Mouse (Mus musculus): ENCODE results near the gene Plekhg2.
A peak's percentile ranks its signal among the peaks of the same experiment; 100 is the strongest.

Plekhg2 gene

DNA sequence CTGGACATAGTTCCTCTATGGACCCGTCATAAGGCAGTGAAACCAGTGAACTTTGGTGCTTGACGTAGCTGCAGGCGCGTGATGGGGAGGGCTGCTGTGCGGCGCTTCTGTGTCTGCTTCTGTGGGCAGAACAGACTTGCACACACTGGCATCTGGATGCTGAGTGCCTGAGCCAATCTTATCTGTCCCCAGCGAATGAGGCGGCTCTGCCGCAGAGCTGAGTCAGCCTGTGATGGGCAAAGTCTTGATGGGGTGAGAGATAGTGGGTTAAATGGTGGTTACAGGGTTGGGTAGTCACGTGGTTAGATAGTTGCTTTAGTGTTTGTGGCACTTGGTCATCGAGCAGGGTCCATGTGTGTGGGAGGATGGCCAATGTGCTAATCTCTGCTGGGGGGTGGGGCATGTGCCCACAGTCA lies 10.6 kb upstream of the Plekhg2 start:
- no peak for DNase-seq

DNA sequence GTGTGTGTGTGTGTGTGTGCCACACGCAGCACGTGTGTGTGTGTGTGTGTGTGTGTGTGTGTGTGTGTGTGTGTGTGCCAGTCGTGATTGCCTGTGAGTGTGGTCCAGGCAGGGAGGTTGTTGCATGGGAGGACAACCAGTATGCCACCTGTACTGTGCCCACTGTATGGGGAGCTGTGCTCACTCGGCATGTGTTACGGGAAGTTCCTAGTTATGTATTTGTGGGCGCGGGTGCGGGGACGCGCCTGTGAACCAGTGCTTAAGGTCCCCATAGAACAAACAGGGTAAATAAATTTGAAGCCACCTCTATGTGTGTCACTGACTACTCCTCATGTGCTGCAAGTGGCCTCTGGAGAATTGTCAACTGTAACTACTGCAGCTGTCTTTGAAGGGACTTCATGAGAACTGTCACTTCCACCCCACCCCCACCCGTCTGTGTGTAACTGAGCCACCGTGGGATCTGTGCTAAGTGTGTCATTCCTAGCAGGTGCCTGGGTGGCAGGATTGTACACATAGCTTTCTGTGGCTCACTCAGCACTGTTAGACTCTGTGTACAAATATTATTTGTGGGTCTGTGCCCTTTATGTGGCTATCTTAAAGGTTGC lies 10.1 kb upstream of the Plekhg2 start:
- DNase-seq = no peak

DNA sequence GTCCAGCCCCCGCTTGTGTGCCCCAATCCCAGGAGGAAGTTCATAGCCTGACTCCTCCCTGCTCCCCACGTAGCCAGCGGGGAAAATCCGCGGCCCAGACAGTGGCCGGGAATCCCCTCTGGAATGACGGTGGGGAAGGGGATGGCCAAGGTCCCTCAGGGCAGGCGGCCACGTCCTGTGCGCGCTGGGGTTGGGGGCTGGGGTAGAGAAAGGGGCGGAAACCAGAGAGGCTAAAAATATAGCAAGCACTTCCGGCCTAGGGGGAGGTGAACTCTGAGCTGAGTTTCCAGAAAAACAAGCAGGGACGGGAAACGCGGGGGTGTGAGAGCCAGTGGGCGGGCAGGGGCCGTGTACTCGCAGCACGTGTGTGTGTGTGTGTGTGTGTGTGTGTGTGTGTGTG lies 9.5 kb upstream of the Plekhg2 start:
- DNase-seq = peak; percentile 43 to 55

DNA sequence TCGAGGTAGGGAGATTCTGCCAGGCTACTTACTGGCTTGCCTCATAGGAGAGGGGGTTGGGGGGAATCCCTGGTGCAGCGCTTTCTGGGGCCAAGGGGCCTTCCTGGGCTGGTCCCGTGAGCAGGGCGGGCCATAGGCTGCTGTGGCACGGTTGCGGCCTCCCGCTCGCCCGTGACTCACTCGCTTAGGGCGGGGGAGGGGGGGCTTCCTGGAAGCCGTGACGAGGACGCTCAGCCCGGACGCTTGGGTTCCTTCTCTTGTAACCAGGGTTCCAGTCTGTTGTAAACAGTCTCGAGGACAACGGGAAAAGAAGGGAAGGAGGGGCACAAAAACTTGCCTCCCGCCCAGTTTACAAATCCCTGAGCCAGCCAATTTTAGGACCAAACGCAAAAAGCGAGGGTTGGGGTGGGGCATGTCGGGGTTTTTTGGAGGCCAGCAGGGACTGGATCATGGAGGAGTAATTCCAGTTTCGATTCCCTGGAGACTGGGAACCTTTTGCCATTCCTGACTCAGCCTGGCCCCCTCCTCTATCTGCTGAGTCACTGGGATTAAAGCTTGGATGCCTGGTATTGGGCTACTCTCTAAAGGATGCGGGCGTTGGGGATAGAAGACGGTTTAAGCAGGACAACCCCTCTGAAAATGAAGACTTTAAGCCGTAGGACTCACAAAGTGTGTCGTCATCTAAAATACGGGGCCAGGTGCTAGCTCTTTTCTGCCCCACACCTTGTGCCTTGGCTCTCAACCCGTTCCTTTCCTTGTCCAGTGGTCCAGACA lies 8.8 kb upstream of the Plekhg2 start:
- peak in 1 of 2 experiments; percentile 38 for DNase-seq

GRCm38 (mm10) chr7:28380237-28381016 lies 8.0 kb upstream of the Plekhg2 start, which contains the start of gene Zfp36:
Gene Zfp36, minus strand, starts transcription at chr7:28380253.
- DNase-seq = no peak

- peak; percentile 65 to 84 for DNase-seq
Measured at GRCm38 (mm10) chr7:28378769-28379651, 6.6 kb upstream of the Plekhg2 start.

DNA sequence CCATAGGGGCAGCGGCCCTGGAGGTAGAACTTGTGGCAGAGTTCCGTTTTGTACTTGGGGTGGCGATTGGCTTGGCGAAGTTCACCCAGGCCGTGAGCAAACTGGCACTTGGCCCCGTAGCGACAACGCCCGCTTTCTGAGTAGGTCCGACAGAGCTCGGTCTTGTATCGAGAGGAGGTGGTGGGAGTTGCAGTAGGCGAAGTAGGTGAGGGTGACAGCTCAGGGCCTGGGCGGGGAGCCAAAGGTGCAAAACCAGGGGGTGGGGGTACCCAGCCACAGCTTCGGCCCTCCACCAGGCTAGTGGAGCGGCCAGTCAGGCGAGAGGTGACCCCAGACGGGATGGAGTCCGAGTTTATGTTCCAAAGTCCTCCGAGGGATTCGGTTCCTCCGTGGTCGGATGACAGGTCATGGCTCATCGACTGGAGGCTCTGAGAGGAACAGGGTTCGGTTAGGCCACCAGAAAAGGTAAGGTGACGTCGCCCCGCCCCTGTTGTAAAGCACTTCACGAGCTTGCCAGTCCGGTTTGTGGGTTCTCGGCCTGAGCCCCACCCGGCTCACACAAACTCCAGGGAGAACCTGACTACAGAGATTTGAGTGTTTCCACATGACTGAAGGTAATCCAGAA lies 5.8 kb upstream of the Plekhg2 start:
- peak in 1 of 2 experiments; percentile 34 for DNase-seq

DNA sequence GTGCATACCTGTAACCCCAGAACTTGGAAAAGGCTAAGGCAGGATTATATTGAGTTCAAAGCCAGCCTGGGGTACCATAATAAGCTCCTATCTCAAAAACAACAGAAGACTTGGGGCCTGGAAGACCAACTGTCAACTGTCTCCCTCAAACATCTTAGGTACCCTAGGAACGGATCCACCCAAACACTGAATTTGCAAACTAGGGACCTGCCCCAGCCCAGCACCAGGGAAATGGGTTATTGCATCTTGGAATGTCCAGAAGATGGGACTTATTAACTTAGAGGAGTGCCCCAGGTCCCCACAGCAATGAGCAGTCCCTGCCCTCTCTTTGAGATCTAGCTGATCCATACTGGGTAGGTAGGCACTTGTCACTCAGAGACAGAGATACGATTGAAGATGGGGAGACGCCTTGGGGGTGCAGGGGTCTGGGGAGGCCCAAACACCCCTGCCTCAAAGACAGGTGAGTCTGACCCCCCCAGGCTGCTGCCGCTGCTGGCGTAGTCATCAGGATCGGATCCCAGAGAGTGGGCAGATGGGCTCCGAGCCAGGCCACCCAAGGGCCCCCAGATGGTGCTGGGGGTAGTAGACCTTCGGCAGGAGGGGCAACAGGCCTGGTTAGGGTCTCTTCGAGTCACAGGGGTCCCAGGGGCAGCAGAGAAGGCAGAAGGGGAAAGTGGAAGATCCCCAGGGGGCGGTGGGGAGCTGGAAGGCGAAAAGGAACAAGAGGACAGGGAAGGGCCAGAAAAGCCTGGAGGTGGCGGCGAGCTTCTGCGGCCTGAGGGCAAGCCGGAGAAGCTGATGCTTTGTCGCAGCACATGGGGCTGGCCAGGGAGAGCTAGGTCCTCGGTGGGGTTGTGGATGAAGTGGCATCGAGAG lies 5.0 kb upstream of the Plekhg2 start:
- DNase-seq = peak in 1 of 2 experiments; percentile 36

DNA sequence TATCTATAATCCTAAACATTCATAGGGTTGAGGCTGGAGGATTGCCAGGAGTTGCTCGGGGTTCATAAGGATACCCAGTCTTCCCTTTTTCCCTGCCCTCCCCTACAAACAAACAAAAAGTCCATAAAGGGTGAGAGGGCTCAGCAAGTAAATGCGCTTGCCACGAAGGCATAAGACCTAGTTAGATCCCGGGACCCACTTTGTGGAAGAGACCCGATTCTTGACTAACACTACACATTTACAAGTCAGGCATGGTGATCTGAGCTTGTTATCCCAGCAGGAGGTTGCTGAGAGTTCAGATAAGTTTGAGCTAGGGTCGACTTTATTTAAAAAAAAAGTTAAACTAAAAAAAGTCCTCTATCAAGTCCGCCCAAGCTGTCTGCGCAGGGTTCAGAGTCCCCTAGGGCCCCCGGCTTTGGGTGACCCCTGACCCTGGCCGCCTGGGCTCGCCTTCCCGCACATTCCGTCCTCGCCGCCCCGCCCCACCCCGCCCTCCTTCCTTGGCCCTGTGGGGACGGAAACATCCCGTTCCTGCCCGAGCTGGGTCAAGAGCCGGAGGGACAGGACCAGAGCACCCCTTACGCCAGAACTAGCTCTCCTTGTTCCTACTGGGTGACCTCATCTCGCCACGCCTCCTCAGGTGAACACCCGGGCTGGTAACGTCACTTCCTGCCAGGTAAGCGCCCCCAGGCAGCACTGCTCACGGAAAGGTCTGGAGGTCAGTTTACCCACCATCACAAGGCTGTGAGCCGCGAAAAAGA lies 3.8 kb upstream of the Plekhg2 start:
- DNase-seq = peak; percentile 42 to 44

DNA sequence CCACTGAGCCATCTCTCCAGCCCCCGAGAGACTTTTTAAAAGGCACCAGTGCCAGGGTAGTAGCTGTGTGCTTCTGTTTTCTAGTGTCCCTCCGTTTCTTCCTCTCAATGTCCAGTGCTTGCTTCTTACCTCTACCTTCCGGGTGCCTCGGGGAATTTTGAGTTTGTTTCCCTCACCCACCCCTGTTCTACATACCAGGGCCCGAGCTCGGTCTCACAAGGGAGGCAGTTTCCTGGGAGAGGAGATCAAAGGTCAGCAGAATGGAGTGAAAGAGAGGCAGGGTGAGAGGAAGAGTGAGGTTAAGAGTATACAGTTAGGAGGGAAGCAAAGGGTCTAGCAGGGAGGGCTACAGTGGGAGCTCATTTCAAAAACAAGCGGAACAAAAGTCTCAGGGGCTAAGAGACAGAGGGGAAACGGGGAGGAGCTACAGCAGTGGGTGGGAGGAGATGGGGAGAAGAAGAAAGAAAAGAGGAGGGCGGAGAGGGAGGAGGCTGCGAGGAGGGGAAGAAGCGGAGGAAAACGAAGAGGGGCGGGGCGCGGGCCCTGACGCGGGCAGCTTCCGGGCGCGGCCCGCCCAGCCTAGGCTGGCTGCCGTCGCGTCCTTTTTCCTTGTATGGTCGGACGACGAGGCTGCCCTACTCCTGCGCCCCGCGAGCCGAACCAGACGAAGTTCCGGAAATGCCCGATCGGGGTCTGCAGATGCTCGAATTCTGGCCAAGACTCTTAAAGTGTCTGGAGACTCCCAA lies 3.0 kb upstream of the Plekhg2 start:
- peak; percentile 81 to 89 for DNase-seq

DNA sequence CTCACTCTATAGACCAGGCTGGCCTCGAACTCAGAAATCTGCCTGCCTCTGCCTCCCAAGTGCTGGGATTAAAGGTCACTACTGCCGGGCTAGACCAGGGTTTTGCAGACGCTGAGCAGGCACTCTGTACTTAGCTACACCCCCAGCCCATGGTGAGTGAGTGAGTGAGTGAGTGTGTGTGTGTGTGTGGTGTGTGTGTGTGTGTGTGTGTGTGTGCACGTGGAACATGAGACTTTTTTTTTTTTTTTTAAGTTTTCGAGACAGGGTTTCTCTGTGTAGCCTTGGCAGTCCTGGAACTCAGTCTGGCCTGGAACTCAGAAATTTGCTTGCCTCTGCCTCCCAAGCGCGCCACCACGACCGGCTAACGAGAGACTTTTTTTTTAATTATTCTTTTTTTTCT lies 2.2 kb upstream of the Plekhg2 start:
- DNase-seq = no peak

DNA sequence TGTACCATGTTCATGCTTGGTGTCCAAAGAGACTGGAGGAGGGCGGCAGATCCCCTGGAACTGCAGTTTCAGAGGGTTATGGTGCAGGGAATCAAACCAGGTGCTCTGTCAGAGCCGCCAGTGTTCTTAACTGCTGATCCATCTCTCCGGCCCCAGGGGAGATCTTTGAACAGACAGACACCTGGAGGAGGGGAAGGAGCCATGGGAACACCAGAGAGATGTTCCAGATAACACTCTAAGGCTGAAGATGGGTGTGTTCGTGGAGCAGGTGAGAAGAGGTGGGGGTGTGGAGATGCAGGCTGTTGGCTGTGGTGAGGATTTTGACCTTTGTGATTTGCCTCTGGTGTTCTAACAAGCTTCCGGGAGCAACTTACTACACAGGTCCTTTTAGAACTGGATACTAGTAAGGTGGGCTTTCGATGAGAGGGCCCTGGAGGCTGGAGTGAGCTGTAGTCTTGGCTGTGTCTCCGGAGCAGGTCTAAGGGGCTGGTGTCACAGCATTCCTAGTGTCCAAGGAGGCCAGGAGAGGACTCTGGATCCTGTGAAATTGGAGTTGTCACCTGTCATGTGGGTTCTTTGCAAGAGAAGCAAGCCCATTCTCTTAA lies 1.6 kb upstream of the Plekhg2 start:
- no peak for DNase-seq

GRCm38 (mm10) chr7:28373131-28373581 lies 757 bp upstream of the Plekhg2 start:
- DNase-seq = peak; percentile 86 to 90

GRCm38 (mm10) chr7:28371514-28371989 lies 847 bp downstream of the Plekhg2 start:
- peak; percentile 56 to 68 for DNase-seq

DNA sequence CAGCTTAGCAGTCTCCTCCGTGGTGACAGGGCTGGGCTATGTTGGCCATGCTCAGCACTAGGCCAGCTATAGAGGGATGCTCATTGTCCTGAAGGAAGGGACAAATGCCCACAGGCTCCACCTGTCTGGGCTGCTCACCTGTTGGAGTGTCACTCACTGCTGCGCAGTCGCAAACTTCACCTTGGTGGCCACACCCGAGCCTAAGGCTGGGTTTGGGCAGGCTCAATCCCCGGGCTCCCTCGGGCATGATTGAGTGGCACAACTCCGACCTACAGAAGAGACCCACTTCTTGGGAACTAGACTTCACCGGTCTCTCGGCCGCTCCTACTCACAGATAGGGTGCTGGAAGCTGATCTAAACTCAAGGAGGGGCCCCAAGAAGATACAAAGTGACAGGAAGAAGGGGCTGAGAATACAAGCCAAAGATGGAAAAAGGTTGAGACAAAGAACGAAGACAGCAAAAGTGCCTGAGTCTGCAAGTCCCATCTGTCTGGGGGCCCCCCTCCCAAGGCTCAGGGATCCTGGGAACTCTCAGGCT lies 1.4 kb downstream of the Plekhg2 start:
- no peak for DNase-seq

DNA sequence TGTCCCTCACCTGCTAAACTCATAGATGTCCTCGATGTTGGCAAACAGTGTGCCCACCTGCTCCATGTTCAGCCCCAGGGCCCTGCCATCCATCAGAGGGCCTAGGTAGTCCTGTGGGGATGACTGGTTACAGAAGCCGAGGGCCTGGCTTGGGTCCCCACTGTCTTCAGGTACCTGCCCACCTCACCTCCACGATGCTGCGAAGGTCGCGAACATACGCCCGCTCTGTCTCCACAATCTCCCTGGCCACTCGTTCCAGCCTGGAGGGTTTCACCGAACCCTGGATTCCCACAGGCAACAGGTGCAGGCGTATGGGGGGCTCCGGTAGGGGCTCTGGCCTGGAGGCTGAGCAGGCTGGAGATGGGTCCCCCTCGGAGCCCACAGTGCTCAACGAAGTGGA lies 2.3 kb downstream of the Plekhg2 start:
- DNase-seq = no peak

- peak in 1 of 2 experiments; percentile 31 for DNase-seq
Measured at GRCm38 (mm10) chr7:28368276-28368920, 4.0 kb downstream of the Plekhg2 start.
